Mouse (Mus musculus) heart, postnatal 0 days (tissue): ENCODE results near the gene Il18rap. TPM values are rescaled to one million over a fixed set of nuclear protein-coding genes. Genes with fewer than 3 reads are reported as not detected.

Source experiments
- ATAC-seq: fragments of 200-750 bp; cut with Nextera tagmentation; 2 replicates; pipeline ENCODE4 v1.8.0; 2017; ENCODE audit warnings: low read depth, moderate number of reproducible peaks, moderate library complexity; ENCODE audit not compliant: insufficient read depth
- DNase-seq: peaks from one replicate; pipeline ENCODE4 v3.0.0-alpha.2; 2016; ENCODE audit warnings: low spot score
- H3K27ac ChIP-seq: fragments of 300-500 bp; sonication (generic); 2 replicates; pipeline ENCODE4 v1.5.1; 2014; ENCODE audit warnings: low read depth, mild to moderate bottlenecking
- H3K27me3 ChIP-seq: fragments of 300-500 bp; sonication (generic); 2 replicates; pipeline ENCODE4 v1.6.1; 2014; ENCODE audit warnings: low read length, mixed read lengths; ENCODE audit not compliant: control insufficient read depth, insufficient read depth
- H3K36me3 ChIP-seq: fragments of 300-500 bp; sonication (generic); replicated peaks from 2 replicates; pipeline ENCODE4 v1.6.1; 2014; ENCODE audit warnings: low read length, mixed read lengths; ENCODE audit not compliant: control insufficient read depth, insufficient read depth
- H3K4me1 ChIP-seq: fragments of 300-500 bp; sonication (generic); 2 replicates; pipeline ENCODE4 v1.6.1; 2014; ENCODE audit warnings: antibody characterized with exemption; ENCODE audit not compliant: control insufficient read depth, insufficient read depth
- H3K4me2 ChIP-seq: fragments of 300-500 bp; sonication (generic); 2 replicates; pipeline ENCODE4 v1.6.1; 2014; ENCODE audit warnings: low read depth, mild to moderate bottlenecking, low read length, moderate library complexity
- H3K4me3 ChIP-seq: fragments of 300-500 bp; sonication (generic); 2 replicates; pipeline ENCODE4 v1.5.1; 2014; ENCODE audit warnings: low read depth, low read length
- H3K9ac ChIP-seq: fragments of 300-500 bp; sonication (generic); replicated peaks from 2 replicates; pipeline ENCODE4 v1.6.1; 2014; ENCODE audit warnings: low read depth, low read length, mixed read lengths
- H3K9me3 ChIP-seq: fragments of 300-500 bp; sonication (generic); replicated peaks from 2 replicates; pipeline ENCODE4 v1.6.1; 2016; ENCODE audit warnings: low read length; ENCODE audit not compliant: control insufficient read depth
- CTCF ChIP-seq: IDR thresholded peaks from 2 replicates; pipeline ENCODE4 v1.5.1; 2016; ENCODE audit warnings: antibody characterized with exemption, control low read depth, low read depth
- EP300 ChIP-seq: IDR thresholded peaks from 2 replicates; pipeline ENCODE4 v1.6.1; 2016; ENCODE audit warnings: antibody characterized with exemption, low read depth
- WGBS: fragments of 180-500 bp; shearing (Covaris S2); extraction: QIAGEN DNeasy Blood & Tissue Kit; methylation state at CpG from one replicate; pipeline ENCODE4 v1.1.7; 2014; 5-methylcytosine and 5-hydroxymethylcytosine counted together
- polyA plus RNA-seq: library from polyadenylated mRNA; unstranded; fragments of >200 nt; fragmentation: Nextera tagmentation; extraction: Ambion mirVana; gene quantifications from 2 replicates; pipeline ENCODE4 v1.2.1, GENCODE M21; 2015
- total RNA-seq: library from RNA; depleted of rRNA; stranded (reverse); fragments of >200 nt; gene quantifications from 2 replicates; pipeline ENCODE4 v1.2.3, GENCODE M21; 2014; ENCODE audit warnings: low replicate concordance; rRNA removed

The Il18rap gene
- total RNA-seq (0.27 TPM in 1 of 2 replicates, not detected in the other), polyA plus RNA-seq (0.07 and 0.10 TPM in 2 replicates)

GRCm38 (mm10) chr1:40514851-40515585, at the start of gene Il18rap:
Gene Il18rap (plus strand): TSS chr1:40515362.
- Histone ChIP-seq H3K27ac (no peak within 1 kb of the TSS), H3K4me3 (no peak within 1 kb of the TSS), H3K36me3 (no peaks in the 10 kb centered on the region), H3K4me1 (no peaks in the 10 kb centered on the region), H3K9me3 (no peaks in the 10 kb centered on the region), H3K4me2 (no peak within 1 kb of the TSS), H3K9ac (no peak within 1 kb of the TSS), H3K27me3 (no peaks in the 10 kb centered on the region)
- DNase-seq: no peak
- 53% methylated on average over 9 of the region's 9 CpGs for WGBS
- ATAC-seq: no peak
- TF ChIP-seq CTCF: no peak
- TF ChIP-seq EP300: no peak

DNA sequence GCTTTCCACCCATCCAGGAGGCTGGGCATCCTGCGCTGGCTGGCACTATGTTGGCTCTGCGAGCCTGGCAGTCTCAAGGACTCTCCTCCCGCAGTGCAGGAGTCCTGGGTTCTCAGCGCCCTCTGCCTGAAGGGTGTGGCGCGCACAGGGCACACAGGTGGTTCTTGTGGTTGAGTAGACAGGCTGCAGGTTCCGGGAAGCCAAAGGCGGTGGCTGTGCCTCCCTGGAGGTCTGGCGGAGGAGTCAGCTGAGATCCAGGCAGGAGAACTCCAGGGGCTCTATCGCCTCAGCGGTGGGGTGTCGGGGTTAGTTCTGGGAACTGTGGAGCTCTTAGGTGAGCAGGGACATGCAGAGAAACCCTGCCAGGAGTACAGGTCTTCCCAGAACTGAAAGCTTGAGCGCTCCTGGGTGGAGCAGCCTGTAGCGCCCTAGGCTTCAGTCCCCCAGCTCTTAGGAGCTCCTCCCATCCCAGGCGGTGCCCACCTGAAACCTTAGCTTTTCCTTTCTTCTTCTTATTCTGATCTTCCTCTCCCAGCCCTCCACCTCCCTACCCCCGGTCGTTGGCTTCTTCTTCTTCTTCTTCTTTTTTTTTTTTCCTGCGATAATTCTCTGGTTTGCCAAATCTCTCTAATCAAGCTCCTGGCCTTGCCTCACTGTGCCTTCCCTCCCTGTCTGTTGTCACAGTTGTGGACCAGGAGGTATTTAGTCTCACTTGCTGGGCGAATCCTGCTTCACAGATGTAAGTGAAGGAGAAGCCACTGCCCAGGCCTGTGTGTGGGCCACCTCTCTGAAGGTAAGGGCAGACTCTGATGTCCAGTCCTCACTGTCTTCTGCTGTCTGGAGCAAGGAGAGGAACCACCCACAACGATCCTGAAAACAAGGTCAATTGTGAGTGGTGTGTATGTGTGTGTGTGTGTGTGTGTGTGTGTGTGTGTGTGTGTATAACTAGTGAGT, 49.4 kb upstream of the Il18rap start, which contains the start of gene Il18r1:
Il18r1 (plus strand) TSS at position 76 of the 954 bp plus-strand sequence.
- 0 out of 2 replicates have a peak, but pooled peaks cover 3% of the 10 kb centered on the region for H3K4me1 ChIP-seq
- no peak for TF ChIP-seq CTCF
- no peak within 1 kb of the TSS for H3K9ac ChIP-seq
- H3K4me2 ChIP-seq: 0 out of 2 replicates have a peak within 1 kb of the TSS, but pooled peaks have one; percentile 14
- no peak within 1 kb of the TSS for H3K4me3 ChIP-seq
- H3K27me3 ChIP-seq: no peaks in the 10 kb centered on the region
- no peaks in the 10 kb centered on the region for H3K36me3 ChIP-seq
- 31% methylated on average over 20 of the region's 20 CpGs for WGBS
- H3K27ac ChIP-seq: no peak within 1 kb of the TSS
- ATAC-seq: no peak
- DNase-seq: no peak
- no peaks in the 10 kb centered on the region for H3K9me3 ChIP-seq

- H3K4me1 ChIP-seq: 0 out of 2 replicates have a peak, but pooled peaks cover 3% of the 10 kb centered on the region
- WGBS: 82% methylated on average over 4 of the region's 4 CpGs
- no peaks in the 10 kb centered on the region for H3K27me3 ChIP-seq
- DNase-seq (no peak), ATAC-seq (no peak)
- no peak overlapping the region for H3K9ac ChIP-seq
- H3K4me3 ChIP-seq: no peak overlapping the region
- H3K36me3 ChIP-seq: no peaks in the 10 kb centered on the region
- H3K9me3 ChIP-seq: no peaks in the 10 kb centered on the region
- no peak overlapping the region for H3K27ac ChIP-seq
- no peak overlapping the region for H3K4me2 ChIP-seq
- no peak for TF ChIP-seq CTCF
- no peak for TF ChIP-seq EP300
Measured at GRCm38 (mm10) chr1:40467306-40467705, 47.9 kb upstream of the Il18rap start.

DNA sequence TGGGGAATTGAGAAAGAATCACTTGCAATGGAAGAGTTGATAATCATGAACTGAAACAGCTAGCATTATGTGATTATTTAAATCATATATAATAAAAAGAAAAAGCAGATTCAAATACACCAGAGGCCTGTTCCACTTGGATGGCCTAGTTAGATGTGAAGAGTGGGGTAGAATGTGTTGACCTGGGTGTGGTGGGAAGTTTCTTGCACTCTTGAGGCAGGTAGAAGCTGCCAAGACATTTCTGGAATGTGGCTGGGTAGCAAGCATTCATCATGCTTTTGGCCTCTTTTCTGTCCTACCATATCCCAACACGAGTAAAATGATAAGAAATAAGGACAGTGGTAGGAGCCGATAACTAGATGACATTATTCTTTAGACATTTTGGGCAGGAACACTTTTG, 46.4 kb upstream of the Il18rap start:
- TF ChIP-seq CTCF (no peak), EP300 (no peak)
- DNase-seq (no peak), ATAC-seq (no peak)
- no peaks in the 10 kb centered on the region for H3K9me3 ChIP-seq
- H3K4me2 ChIP-seq: no peak overlapping the region
- H3K27ac ChIP-seq: no peak overlapping the region
- WGBS: 36% methylated on average over 2 of the region's 2 CpGs
- no peak overlapping the region for H3K4me3 ChIP-seq
- H3K4me1 ChIP-seq: 0 out of 2 replicates have a peak, but pooled peaks cover 3% of the 10 kb centered on the region
- H3K9ac ChIP-seq: no peak overlapping the region
- H3K27me3 ChIP-seq: no peaks in the 10 kb centered on the region
- no peaks in the 10 kb centered on the region for H3K36me3 ChIP-seq

DNA sequence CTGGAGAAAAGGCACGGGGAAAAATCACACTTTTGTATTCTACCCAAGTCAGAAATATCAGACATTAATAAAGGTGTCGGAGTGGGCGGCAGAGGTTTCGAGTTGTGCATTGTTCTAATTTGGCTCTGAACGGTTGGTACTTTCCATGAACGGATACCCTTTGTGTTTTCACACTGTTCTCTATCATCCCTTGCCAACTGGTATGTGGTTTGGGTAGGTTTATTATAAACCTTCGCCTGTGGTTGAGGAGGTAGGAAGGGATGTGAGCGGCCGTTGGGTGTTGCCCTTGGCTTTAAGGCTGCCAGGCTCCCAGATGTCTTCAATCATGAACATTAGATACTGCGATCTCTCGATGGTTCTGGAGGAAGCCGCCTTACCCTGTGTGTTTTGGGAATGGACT, 45.3 kb upstream of the Il18rap start:
- Histone ChIP-seq H3K27me3 (no peaks in the 10 kb centered on the region), H3K36me3 (no peaks in the 10 kb centered on the region), H3K4me2 (no peak overlapping the region)

More for the DNA sequence above, 45.3 kb upstream of the Il18rap start:
- H3K9ac ChIP-seq: no peak overlapping the region
- H3K4me3 ChIP-seq: no peak overlapping the region
- H3K27ac ChIP-seq: no peak overlapping the region
- H3K9me3 ChIP-seq: no peaks in the 10 kb centered on the region
- H3K4me1 ChIP-seq: 0 out of 2 replicates have a peak, but pooled peaks cover 3% of the 10 kb centered on the region
- ATAC-seq: no peak
- DNase-seq: no peak
- TF ChIP-seq EP300: no peak
- TF ChIP-seq CTCF: no peak
- 78% methylated on average over 12 of the region's 12 CpGs for WGBS
